ENCODE assay signal across 30 mouse cellular contexts in the genomic region with DNA sequence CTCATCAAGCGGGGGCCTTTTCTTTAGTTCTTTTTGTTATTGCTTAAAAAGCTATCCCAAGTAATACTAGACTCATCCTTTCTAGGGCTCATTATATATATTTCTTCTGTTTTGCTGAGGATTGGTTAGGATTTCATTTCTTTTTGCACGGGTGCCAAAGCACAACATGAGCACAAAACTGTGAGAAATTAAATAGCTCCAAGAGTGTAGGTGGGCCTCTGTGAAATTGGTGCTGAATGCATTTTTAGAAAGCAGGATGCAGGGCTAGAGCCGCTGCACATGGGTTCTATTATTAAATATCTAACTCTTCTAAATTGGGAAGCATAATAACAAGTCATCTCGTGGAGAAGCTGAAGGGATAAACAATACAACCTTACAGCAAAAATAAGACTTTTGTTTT.
DNase-seq lines count a peak whose midpoint lies in the region; ATAC-seq lines count a peak whose summit lies in the region.
"Had no signal": no experiment of that assay in that cellular context is flagged by ENCODE, and none has a peak within 500 bp of the region (broad histone marks: within the 10 kb centered on the region; RNA-seq: fewer than 3 reads in every experiment).

No protein-coding gene starts in this region.

- H3K4me2 ChIP-seq in forebrain, embryonic 12.5 days, result no peak overlapping the region
- H3K4me2 ChIP-seq: heart, embryonic 11.5 days; hindbrain, embryonic 12.5 days; intestine, embryonic 15.5 days; liver, embryonic 15.5 days; lung, embryonic 14.5 days; midbrain, embryonic 15.5 days had no signal

- DNase-seq in frontal cortex, postnatal 10 days (ENCODE audit: low spot score in 2 of 2), result no peak
- peak; percentile 42 for DNase-seq in layer of hippocampus, adult 9-11 months
- DNase-seq in layer of hippocampus, postnatal 25 days (ENCODE audit: extremely low spot score in 1 of 2, low spot score in 1 of 2), result no peak
- peak; percentile 85 for DNase-seq in brain, adult 2 months (ENCODE audit: low read depth, low spot score)
- DNase-seq in right cerebral cortex, postnatal 25 days, result peak; percentile 21
- no peak for DNase-seq in lung, postnatal 10 days
- DNase-seq: adrenal gland, adult 8-10 months; cerebellum, adult 8-10 months; cerebellum, postnatal 25 days; gastrocnemius, postnatal 36 days; heart, adult 18-20 months; heart, postnatal 36 days; kidney, adult 2 months; kidney, postnatal 36 days; lung, embryonic 14.5 days; spleen, adult 18-20 months; thymus, adult 18-20 months; thymus, postnatal 25 days had no signal

- H3K27ac ChIP-seq in forebrain, embryonic 12.5 days, result no peak overlapping the region
- H3K27ac ChIP-seq: hindbrain, embryonic 12.5 days; hindbrain, postnatal 0 days; intestine, embryonic 15.5 days; liver, embryonic 15.5 days; midbrain, embryonic 10.5 days; midbrain, embryonic 15.5 days had no signal

- H3K36me3 ChIP-seq in forebrain, embryonic 12.5 days (replicated peaks), result no peaks in the 10 kb centered on the region
- H3K36me3 ChIP-seq: hindbrain, embryonic 12.5 days; intestine, embryonic 15.5 days; liver, embryonic 15.5 days; midbrain, embryonic 10.5 days; midbrain, embryonic 15.5 days had no signal

- H3K27me3 ChIP-seq in forebrain, embryonic 12.5 days, result no peaks in the 10 kb centered on the region
- H3K27me3 ChIP-seq: CH12.LX; hindbrain, embryonic 12.5 days; intestine, embryonic 15.5 days; liver, embryonic 15.5 days; midbrain, embryonic 15.5 days had no signal

- H3K9ac ChIP-seq in forebrain, embryonic 12.5 days, result no peak overlapping the region
- H3K9ac ChIP-seq: hindbrain, embryonic 12.5 days; intestine, embryonic 15.5 days; liver, embryonic 15.5 days; lung, embryonic 14.5 days; midbrain, embryonic 15.5 days had no signal

- H3K4me3 ChIP-seq in forebrain, embryonic 12.5 days (replicated peaks), result no peak overlapping the region
- H3K4me3 ChIP-seq: hindbrain, embryonic 12.5 days; intestine, embryonic 15.5 days; liver, embryonic 15.5 days; midbrain, embryonic 10.5 days; midbrain, embryonic 15.5 days had no signal

- 71% methylated on average over 4 of the region's 4 CpGs for WGBS in forebrain, embryonic 12.5 days

- no peaks in the 10 kb centered on the region for H3K4me1 ChIP-seq in forebrain, embryonic 12.5 days
- H3K4me1 ChIP-seq: hindbrain, embryonic 12.5 days; intestine, embryonic 15.5 days; liver, embryonic 15.5 days; midbrain, embryonic 10.5 days; midbrain, embryonic 15.5 days had no signal

- no peaks in the 10 kb centered on the region for H3K9me3 ChIP-seq in forebrain, embryonic 12.5 days
- H3K9me3 ChIP-seq: hindbrain, embryonic 12.5 days; intestine, embryonic 15.5 days; liver, embryonic 15.5 days; midbrain, embryonic 10.5 days; midbrain, embryonic 15.5 days had no signal

- peak; percentile 98 for ATAC-seq in frontal cortex, adult (ENCODE audit: low TSS enrichment)
- no peak for ATAC-seq in forebrain, embryonic 12.5 days (ENCODE audit: low FRiP score)
- ATAC-seq: activated CD4-positive, CD25-positive, alpha-beta regulatory T cell, adult 4 months; forebrain, embryonic 14.5 days; hindbrain, postnatal 0 days; intestine, embryonic 15.5 days; midbrain, embryonic 15.5 days had no signal

Comparison
In these comparisons a context has a peak if more than half of its experiments do, and no peak if none do; other contexts are left out.
1. DNase-seq: peak in layer of hippocampus, adult 9-11 months (single experiment), brain, adult 2 months (single experiment) and right cerebral cortex, postnatal 25 days (single experiment); none in frontal cortex, postnatal 10 days (0 of 2), layer of hippocampus, postnatal 25 days (0 of 2) and lung, postnatal 10 days (single experiment).